Mouse (Mus musculus) heart, postnatal 25 days (tissue): ENCODE data around the gene Aars. TPM values are rescaled to one million over a fixed set of nuclear protein-coding genes. Genes with fewer than 3 reads are reported as not detected.
A peak's percentile ranks its signal among the peaks of the same experiment; 100 is the strongest.
"Not testable (repeated sequence)": the region's sequence is repeated elsewhere in the genome, so short reads cannot be mapped to it uniquely, and the experiment has no call there.

Source experiments
- DNase-seq: peaks from one replicate; pipeline ENCODE4 v3.0.0; 2022; ENCODE audit warnings: low spot score
- intact Hi-C: fragments of 180-260 bp; cut with DNase I; formaldehyde crosslinking; loops from one replicate; pipeline ENCODE4 v1.15.1; 2025
- total RNA-seq, 2 experiments: library from RNA; stranded (reverse); gene quantifications; 2 replicates each; pipeline ENCODE4 v1.2.3; 2021

The Aars gene
- total RNA-seq, 2 experiments from 2014 or later = 31.4 to 34.5 TPM

DNA sequence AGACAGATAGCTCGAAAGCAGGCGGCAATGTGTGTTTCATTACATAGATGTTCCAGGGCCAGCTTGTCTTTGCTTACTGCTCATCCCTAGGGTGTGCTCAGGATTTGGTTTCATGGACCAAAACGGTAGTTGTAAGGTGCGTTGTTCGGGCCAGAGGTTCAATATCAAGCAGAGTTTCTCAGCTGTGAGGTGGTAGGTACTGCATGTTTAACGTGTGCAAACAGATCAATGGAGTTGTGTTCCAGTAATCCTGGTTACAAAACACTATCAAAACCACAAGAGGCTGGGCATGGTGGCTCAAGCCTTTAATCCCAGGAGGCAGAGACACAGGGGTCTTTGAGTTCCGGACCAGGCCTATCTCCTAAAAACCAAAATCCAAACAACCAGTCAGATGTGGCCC is 16.2 kb downstream of the Aars start:
- intact Hi-C loops = no loop called here

DNA sequence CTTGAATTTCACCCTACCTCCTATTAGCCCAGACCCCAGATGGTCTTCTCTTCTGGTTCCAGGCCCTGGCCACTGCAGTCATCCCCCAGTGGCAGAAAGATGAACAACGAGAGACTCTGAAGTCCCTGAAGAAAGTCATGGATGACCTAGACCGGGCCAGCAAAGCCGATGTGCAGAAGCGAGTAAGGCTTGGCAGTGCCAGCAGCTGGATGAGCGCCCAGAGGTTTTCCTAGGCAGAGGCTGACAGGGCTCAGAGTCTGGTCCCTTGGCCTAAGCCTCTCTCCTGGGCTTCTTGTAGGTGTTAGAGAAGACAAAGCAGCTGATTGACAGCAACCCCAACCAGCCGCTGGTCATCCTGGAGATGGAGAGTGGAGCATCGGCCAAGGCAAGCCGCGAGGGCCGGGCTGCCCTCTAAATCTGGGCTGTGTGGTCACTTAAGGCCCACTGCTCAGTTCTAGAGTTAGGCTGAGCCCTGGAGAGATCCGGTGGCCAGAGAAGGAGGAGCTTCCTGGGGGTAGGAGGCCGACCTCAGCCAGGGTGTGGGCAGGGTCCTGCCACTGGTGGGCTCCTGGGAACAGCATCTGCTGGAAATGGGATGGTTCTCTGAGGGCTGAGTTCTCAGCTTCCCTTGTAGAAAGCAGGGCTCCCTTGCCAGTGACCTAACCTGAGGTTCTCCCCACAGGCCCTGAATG is 21.0 kb downstream of the Aars start:
- intact Hi-C loops = no loop called here
- no peak for DNase-seq

More for the DNA sequence above, 16.2 kb downstream of the Aars start:
- no peak for DNase-seq

DNA sequence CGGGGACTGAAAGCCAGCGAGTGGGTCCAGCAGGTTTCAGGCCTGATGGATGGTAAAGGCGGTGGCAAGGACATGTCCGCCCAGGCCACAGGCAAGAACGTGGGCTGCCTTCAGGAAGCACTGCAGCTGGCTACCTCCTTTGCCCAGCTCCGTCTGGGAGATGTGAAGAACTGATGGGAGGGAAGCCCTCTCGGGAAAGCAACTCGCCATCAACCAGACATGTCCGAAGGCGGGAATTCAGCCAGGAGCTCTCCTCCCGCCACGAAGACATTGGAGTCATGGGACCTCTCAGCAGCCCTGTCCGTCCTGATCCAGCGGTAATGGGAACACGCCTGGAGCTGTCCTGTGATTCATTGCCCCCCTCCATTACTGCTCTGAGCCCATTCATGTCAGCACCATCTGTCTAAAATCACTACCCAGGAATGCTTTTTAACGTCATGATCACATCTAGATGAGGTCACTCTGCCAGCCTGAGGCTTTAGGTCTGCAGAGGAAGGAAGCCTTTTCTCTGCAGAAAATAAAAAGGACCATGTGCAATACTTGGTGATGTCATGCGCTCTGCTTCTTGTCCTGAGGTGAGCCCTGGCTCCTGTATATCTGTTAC is 22.2 kb downstream of the Aars start:
- intact Hi-C loops = no loop called here
- DNase-seq = no peak

DNA sequence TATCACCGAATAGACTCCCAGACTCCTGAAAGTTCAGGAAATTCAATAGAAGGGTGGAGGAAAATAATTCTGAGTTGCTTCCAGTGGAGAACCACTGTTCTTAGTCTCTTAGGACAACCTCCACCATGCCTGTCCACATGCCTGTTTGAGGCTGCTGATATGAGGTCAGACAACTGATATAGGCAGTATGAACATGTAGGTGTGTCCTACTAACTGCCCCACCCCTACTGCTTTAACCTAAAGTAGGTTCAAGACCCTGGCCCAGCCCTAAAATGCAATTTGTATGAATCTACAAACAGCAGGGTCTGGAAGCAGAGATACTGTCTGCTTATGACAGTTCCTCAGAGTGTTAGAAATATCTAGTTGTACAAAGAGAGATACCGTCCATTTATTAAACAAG is 22.7 kb downstream of the Aars start:
- no peak for DNase-seq
- intact Hi-C loops = loop anchor here (2.0 kb wide), 1 partner anchor 35 kb away; no protein-coding TSS in a partner anchor

DNA sequence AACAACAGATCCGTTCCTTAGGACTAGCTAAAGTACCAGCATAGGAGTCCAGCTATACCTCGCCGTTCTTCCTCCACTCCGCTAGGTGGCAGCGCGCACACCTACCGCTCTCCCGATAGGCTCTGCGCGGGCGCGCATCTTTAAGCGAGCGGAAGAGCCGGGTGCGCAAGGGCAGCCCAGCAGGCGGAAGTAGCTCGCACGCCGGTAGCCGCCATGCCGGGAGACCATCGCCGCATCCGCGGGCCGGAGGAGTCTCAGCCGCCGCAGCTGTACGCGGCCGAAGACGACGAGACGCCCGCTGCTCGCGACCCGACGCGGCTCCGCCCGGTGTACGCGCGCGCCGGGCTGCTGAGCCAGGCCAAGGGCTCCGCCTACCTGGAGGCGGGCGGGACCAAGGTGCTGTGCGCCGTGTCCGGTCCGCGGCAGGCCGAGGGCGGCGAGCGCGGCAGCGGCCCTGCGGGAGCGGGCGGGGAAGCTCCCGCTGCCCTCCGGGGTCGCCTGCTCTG is 23.3 kb downstream of the Aars start, which contains the start of gene Exosc6:
TSS of gene Exosc6 (plus strand) at position 182 of the 506 bp plus-strand sequence.
- DNase-seq = peak; percentile 80
- intact Hi-C loops = loop anchor here (2.0 kb wide), 1 partner anchor 35 kb away; no protein-coding TSS in a partner anchor

DNA sequence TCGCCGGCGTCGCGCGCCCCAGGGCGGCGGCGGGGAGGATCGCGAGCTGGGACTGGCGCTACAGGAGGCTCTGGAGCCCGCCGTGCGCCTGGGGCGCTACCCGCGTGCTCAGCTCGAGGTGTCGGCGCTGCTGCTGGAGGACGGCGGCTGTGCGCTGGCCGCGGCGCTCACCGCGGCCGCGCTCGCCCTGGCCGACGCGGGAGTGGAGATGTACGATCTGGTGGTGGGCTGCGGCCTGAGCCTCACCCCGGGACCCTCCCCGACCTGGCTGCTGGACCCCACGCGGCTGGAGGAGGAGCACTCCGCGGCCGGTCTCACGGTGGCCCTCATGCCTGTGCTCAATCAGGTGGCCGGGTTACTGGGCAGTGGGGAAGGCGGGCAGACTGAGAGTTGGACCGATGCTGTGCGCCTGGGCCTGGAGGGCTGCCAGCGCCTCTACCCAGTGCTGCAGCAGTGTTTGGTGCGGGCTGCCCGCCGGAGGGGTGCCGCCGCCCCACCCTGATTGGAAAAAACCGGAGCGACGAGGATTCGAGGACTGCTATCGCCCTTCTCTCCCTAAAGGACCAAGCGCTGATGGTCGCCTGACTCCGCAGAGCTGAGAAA is 23.8 kb downstream of the Aars start:
- intact Hi-C loops = loop anchor here (2.0 kb wide), 1 partner anchor 34 kb away; no protein-coding TSS in a partner anchor
- DNase-seq = no peak

DNA sequence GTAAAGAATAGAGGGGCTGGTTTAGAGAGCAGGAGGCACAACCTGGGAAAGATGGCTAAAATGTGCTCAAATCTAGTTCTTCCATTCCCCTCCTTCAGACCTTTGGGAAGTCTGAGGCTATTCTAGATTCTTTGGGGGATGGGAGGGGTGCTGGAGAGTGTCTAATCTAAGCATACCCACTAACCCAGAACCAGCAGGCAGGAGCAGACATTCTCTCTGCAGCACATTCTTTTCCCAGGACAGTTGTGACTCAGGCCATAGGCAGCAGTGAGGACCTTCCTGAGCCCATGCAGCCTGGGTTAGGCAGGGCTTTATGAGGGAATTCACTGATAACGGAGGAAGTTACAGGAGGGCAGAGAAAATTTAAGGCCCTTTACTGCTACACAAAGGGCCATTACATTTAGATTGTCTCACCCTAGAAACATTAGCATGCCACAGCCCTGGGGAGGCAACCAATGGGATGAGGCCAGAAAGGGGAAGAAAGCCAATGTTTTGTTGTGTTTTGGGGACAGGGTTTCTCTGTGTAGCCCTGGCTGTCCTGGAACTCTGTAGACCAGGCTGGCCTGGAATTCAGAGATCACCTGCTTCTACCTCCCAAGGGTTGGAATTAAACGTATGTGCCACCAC is 26.1 kb downstream of the Aars start:
- intact Hi-C loops = no loop called here
- DNase-seq = no peak

DNA sequence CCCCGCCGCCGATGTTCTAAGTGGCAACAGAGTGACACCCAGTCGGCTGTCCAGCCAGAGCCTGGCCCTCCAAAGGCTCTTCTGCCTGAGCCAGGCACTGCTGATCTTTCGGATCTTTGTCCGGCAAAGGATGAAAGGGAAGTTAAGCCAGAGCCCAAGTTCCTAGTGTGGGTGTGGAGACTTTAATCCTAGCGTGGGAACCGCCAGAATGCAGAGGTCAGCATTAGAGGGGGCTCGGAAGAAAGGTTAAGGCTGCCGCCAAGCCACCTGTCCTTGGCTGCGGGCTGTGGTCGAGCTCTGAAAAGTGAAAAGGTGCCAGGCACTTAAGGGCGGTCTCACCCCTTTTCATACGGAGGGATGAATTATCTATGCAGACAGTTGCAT is 28.7 kb downstream of the Aars start:
- intact Hi-C loops = no loop called here
- DNase-seq = no peak

DNA sequence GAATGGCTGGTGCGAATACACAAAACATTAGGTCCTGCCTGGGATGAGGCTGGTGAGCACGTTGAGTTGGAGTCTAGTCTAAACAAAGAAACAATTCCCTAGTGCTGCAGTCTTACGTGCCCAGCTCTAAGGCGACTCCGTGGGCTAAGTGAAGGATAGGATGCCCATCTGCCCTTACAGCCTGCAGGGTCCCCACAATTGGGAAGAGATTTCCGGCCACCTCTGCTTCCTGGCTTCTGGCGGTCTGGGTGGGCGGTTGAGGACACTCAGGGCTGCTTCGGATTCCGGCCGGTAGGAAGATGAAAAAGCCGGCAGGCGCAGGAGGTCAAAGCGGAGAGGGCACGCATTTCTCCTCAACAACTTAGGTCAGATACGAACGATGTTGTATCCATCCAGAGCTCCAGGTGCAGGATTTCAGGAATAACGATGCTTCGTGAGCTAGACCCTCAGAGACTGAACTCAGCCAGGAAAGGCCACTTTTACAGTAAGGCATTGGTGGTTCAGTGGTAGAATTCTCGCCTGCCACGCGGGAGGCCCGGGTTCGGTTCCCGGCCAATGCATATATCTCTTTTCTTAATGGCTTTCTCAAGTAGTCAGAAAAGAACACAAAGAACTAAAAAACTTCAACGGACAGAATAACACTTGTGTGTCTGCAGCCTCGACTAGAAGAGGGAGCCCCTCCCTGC is 29.3 kb downstream of the Aars start:
- peak; percentile 72 for DNase-seq
- intact Hi-C loops = no loop called here

DNA sequence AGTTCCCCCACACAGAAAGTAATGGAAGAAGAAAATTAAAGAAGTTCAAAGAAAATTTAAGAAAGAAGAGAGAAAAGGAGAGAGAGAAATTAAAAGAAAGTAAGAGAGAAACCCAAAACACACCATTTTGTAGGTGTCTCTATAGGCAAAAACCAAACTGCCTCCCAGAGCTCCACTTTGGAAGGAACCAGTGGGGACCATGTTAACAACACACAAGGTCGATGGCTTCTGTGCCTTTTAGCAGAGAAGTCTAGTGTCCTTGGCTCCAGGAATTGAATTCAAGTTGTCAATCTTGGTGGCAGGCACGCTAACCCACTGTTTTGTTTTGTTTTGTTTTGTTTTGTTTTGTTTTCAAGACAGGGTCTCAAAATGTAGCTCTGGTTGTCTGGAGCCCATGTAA is 29.9 kb downstream of the Aars start:
- no peak for DNase-seq
- intact Hi-C loops = no loop called here

DNA sequence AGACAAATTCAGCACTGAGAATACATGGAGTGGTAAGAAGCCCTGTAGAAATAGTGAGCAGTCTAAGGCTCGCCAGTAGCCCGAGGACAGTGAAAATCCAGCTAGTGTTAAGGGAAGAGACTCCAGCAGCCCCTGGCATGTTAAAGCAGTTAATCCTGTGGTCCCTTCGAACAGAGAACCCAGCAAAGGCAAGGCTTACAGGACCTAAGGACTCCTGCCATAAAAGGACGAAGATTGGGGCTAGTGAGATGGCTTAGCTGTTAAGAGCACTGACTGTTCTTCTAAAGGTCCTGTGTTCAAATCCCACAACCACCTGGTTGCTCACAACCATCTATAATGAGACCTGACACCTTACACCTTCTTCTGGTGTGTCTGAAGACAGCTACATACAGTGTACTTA is 33.4 kb downstream of the Aars start:
- no peak for DNase-seq
- intact Hi-C loops = no loop called here

DNA sequence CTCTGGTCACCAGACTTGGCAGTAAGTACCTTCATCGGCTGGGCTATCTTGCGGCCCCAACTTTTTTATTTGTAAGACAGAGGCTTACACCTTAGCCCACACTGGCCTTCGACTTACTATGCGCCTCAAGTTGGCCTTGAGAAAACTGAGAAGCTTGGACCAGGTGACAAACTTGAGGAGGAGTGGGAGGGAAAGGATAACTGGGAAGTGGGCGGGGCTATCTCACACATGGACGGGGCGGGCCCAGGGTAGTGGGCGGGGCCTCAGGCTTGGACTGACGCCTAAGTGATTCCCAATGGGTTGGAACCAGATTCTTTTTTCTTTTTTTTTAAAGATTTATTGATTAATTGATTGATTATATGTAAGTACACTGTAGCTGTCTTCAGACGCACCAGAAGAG is 34.5 kb downstream of the Aars start:
- DNase-seq = no peak
- intact Hi-C loops = no loop called here

DNA sequence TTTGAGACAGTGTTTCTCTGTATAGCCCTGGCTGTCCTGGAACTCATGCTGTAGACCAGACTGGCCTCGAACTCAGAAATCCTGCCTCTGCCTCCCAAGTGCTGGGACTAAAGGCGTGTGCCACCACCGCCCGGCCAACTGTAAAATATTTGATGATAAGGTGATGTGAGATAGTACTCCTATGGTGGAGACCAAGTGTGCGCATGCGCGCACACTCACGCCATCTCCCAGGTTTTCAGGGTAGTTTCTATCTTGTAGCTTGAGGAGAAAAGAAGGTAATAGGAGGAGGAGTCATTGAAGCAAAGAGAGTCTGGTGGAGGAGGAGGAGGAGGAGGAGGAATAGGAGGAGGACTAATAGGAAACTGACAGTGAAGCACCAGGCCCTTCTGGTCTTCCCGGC is 35.7 kb downstream of the Aars start:
- DNase-seq, intact Hi-C loops: not testable (repeated sequence)

DNA sequence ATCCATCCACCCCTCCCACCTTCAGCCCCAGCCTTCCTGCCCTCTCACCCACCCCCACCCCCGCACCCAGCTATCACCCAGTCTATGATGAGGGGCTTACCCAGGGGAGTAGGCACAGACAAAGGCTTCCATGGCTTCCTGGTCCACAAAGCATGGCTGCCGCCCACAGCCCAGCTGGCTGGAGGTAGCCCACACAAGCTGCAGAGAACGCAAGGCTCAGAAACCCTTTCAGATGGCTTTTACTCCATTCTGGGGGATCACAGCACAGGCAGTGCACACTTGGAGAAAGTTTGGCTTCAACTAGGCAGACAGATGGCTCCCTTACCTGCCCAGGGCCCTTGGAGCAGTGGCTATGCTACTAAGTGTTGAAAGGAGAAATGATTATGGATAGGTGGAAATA is 43.0 kb downstream of the Aars start:
- intact Hi-C loops = no loop called here
- no peak for DNase-seq

DNA sequence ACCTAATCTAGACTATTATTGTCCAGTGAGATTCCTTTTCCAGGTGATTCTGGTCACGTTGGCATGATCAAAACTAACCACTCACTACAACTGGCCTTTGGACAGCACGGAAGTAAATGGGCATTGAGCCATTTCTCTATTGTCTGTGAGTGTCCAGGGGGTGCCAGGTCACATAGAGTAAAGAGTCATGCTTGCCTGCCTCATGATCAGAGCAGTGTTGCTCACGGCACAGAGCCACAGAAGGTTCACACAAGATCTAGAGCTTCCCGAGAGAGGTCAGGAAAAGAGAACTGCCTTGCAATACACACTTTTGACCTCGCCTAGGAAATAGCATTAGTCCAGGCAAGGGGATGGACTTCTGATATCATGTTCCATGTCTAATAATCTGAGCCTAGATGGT is 46.5 kb downstream of the Aars start:
- intact Hi-C loops = no loop called here

DNA sequence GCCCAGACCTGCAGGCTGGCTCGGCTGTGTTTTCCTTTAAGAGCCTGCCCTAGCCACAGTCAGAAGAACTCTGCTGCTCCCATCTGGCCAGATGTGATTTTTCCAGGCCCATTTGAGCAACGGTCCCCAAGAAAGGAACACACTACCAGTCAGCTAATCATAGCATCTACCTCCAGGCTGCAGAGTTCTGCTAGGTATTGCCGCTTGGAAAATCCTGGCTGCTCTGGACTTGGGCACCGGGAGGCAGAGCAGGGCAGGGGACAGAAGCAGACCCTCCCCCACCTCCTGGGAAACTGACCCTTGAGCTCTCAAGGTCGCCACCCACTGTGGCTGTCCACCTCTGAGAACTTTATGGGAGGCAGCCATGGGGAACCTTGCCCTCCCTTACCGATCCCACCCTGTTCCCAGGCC is 46.9 kb downstream of the Aars start:
- DNase-seq = no peak
- intact Hi-C loops = no loop called here

More for the DNA sequence above, 46.5 kb downstream of the Aars start:
- DNase-seq = no peak

DNA sequence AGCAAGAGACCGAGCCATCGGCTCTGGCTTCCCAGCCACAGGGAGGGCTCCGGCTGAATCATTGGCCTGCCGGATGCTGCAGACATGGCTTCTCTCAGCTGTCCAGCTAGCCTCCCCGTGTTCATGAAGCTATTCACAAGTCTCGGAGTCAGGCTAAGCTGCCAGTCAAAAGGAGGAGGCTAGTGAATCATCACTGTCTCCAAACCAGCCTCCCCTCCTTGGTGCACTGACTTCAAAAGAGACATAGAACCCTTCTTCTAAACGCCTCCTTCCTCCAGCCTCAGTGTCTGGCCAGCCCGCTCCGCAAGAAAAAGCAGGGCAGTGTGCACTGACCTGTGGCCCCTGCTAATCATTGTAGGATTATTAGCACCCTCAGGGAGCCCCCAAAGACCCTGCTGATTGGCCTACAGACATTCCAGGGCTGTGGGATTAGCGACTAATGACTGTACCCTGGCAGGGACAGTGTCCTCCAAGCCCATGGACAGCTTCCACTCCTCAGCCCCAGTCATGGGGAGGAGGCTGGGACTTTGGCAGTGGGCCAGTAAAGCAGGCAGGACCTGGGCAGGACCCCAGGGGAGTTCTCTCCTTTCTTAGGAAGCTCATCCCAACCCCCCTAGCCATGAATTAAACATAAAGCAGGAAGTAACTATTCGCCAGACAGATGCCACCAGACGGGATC is 48.8 kb downstream of the Aars start:
- intact Hi-C loops = no loop called here
- no peak for DNase-seq

DNA sequence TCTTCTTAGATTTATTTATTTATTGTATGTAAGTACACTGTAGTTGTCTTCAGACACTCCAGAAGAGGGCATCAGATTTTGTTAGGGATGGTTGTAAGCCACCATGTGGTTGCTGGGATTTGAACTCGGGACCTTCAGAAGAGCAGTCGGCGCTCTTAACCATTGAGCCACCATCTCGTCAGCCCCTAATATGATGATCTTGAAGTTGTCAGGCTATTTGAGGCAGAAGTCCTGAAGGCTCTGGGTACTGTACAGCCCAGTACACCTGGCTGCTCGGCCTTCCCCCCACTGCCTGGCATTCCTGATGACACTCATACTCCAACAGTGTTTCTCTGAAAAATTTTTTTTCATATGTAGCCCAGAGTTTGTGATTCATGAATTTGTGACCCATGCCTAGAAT is 51.0 kb downstream of the Aars start:
- DNase-seq = not testable (repeated sequence)

DNA sequence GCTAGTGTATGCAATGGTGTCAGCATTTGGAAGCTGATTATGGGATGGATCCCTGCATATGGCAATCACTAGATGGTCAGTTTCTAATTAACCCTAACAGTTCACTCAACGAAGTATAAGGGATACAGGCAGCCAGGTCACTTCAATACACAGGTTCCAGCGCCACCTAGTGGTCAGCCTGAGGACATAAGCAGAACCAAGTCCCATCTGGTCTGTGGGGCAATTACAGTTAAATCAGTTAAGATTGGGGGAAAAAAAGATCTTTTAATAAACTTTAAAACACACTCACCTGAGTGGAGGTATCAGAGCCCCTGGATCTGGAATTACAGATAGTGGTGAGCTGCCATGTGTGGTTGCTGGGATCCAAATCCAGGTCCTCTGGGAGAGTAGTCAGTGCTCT is 57.2 kb downstream of the Aars start:
- DNase-seq = no peak
- intact Hi-C loops = loop anchor here (2.0 to 5.0 kb wide), 2 partner anchors 33 to 343 kb away; partner anchors contain the start of gene Exosc6

More for the DNA sequence above, 51.0 kb downstream of the Aars start:
- intact Hi-C loops = not testable (repeated sequence)
